7 mouse cellular contexts compared by ENCODE assay signal in the genomic region with DNA sequence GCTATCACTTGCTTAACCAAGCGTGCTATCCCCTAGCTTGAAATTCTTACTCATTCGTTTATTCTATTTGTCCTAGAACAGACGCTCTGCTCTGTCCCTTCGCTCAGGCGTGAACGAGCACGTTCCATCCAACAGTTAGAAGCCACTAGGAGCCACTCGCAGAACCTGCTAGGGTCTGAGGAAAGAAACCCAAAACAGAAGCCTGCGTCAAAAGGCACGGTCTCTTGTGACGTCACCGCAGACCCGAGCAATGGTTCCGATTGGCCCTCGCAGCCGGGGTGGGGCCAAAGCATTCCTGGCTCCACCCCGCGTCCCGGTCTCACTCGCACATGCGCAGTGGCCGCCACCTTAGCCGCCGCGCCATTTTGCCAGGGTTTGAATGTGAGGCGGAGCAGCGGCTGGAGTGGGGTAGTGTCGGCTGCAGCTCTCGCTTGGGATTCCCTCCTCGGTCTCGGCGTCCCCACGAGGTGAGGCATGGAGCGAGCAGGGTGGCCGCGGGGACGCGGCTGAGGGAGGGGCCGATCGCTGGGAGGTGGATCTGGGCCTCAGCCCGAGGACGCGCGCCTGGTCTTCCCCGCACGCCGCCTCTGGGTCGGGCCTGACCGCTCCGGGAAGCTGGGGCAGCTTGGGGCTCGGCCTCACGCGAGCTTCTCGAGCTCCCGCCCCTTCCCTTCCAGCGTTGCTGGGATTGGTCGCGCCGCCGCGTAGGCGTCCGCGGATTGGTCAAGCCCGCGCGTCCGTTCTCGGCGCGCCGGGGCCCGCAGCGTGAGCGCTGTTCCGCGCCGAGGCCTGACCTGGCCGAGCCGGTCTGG. TPM values are rescaled to one million over a fixed set of nuclear protein-coding genes. Genes with fewer than 3 reads are reported as not detected.
DNase-seq lines count a peak whose midpoint lies in the region; ATAC-seq lines count a peak whose summit lies in the region.

TSS of gene Cse1l (plus strand) at position 330 of the 812 bp plus-strand sequence.

- peak within 1 kb of the TSS; percentile 95 for H3K9ac ChIP-seq in intestine, embryonic 16.5 days (ENCODE audit: low read depth, low read length)
- H3K9ac ChIP-seq in midbrain, embryonic 11.5 days (ENCODE audit: low read length) = peak within 1 kb of the TSS; percentile 94

- H3K4me3 ChIP-seq in intestine, embryonic 16.5 days (ENCODE audit: low read length) = peak within 1 kb of the TSS; percentile 92
- peak within 1 kb of the TSS; percentile 89 for H3K4me3 ChIP-seq in midbrain, embryonic 11.5 days (ENCODE audit: low read depth, low read length)

- WGBS in intestine, embryonic 16.5 days = under 1% methylated on average over 79 of the region's 80 CpGs
- WGBS in midbrain, embryonic 11.5 days = under 1% methylated on average over 79 of the region's 80 CpGs

- H3K4me2 ChIP-seq in intestine, embryonic 16.5 days (ENCODE audit: low read depth, low read length) = peak within 1 kb of the TSS; percentile 70
- peak within 1 kb of the TSS; percentile 96 for H3K4me2 ChIP-seq in midbrain, embryonic 11.5 days

- intact Hi-C loops in left cerebral cortex, postnatal 36 days (cut with DNase I) = no loop called here

- H3K4me1 ChIP-seq in intestine, embryonic 16.5 days (ENCODE audit: control insufficient read depth, insufficient read depth, low read length) = peaks cover 14% of the 10 kb centered on the region
- H3K4me1 ChIP-seq in midbrain, embryonic 11.5 days (ENCODE audit: control insufficient read depth, insufficient read depth, low read length) = peaks cover 9% of the 10 kb centered on the region

- H3K9me3 ChIP-seq in intestine, embryonic 16.5 days (ENCODE audit: control insufficient read depth, low read length) = no peaks in the 10 kb centered on the region
- H3K9me3 ChIP-seq in midbrain, embryonic 11.5 days (ENCODE audit: control insufficient read depth, low read length) = no peaks in the 10 kb centered on the region

- peak within 1 kb of the TSS; percentile 99 for H3K27ac ChIP-seq in intestine, embryonic 16.5 days (ENCODE audit: low read length)
- peak within 1 kb of the TSS; percentile 94 for H3K27ac ChIP-seq in midbrain, embryonic 11.5 days (ENCODE audit: low read depth, low read length)

- peak; percentile 99 for ATAC-seq in intestine, embryonic 16.5 days
- peak; percentile 97 for ATAC-seq in midbrain, embryonic 11.5 days (ENCODE audit: low FRiP score)

- no peaks in the 10 kb centered on the region for H3K36me3 ChIP-seq in intestine, embryonic 16.5 days (ENCODE audit: control insufficient read depth, insufficient read depth, low read length)
- H3K36me3 ChIP-seq in midbrain, embryonic 11.5 days (ENCODE audit: control insufficient read depth, insufficient read depth, low read length) = no peaks in the 10 kb centered on the region

- peak; percentile 95 for DNase-seq in adrenal gland, adult 8-10 months
- DNase-seq in embryo, embryonic 9.5 days (ENCODE audit: extremely low spot score) = peak; percentile 99
- peak; percentile 98 to 99 for DNase-seq in gastrocnemius, postnatal 4 days (ENCODE audit: low spot score in 2 of 2)
- peak; percentile 97 to 98 for DNase-seq in left cerebral cortex, postnatal 36 days (ENCODE audit: low spot score in 2 of 2)
- DNase-seq in midbrain, embryonic 11.5 days (ENCODE audit: low spot score, missing footprints) = peak; percentile 100
- peak; percentile 96 for DNase-seq in skeletal muscle tissue, adult 2 months (ENCODE audit: low read depth, low spot score)

- H3K27me3 ChIP-seq in intestine, embryonic 16.5 days (replicated peaks; ENCODE audit: control insufficient read depth, insufficient read depth, low read length) = no peaks in the 10 kb centered on the region
- H3K27me3 ChIP-seq in midbrain, embryonic 11.5 days (ENCODE audit: control insufficient read depth, insufficient read depth, low read length) = no peaks in the 10 kb centered on the region

RNA-seq across cellular contexts. Expression of gene Cse1l, which starts in this region (rescaled TPM):
- 10 to 100 TPM; 56.8 to 74.9 (median 72.1) TPM for total RNA-seq in adrenal gland, adult 8-10 months (2022)
- total RNA-seq in gastrocnemius, postnatal 4 days (2021) = 10 to 100 TPM; 52.9 to 53.8 TPM
- polyA plus RNA-seq in intestine, embryonic 16.5 days (2015; fragmentation: Nextera tagmentation; extraction: Ambion mirVana) = 80.7 and 85.5 TPM in 2 replicates
- 10 to 100 TPM; 51.4 to 54.9 TPM for total RNA-seq in left cerebral cortex, postnatal 36 days (2021)
- 231 and 260 TPM in 2 replicates for polyA plus RNA-seq in midbrain, embryonic 11.5 days (2014; fragmentation: Nextera tagmentation; extraction: Ambion mirVana)

Comparison
In these comparisons a context has a peak if more than half of its experiments do, and no peak if none do; other contexts are left out.
1. Peak in every context shown above with its lines: DNase-seq, ATAC-seq, H3K4me3 ChIP-seq and H3K27ac ChIP-seq.